Mouse (Mus musculus): ENCODE measurements around the gene Cyp2d9.
"Not testable (repeated sequence)": the region's sequence is repeated elsewhere in the genome, so short reads cannot be mapped to it uniquely, and the experiment has no call there.

Gene Cyp2d9

GRCm38 (mm10) chr15:82433137-82433536 lies at the start of gene Cyp2d9:
TSS of gene Cyp2d9 (plus strand) at chr15:82433437.
- no peak for DNase-seq (ENCODE audit: low read depth, low spot score)
- no peaks in the 10 kb centered on the region for H3K27me3 ChIP-seq (ENCODE audit: control insufficient read depth, insufficient read depth, low read length, poor library complexity, severe bottlenecking)

GRCm38 (mm10) chr15:82385729-82386128 lies 47.5 kb upstream of the Cyp2d9 start:
- no peak for DNase-seq (ENCODE audit: low read depth, low spot score)
- no peaks in the 10 kb centered on the region for H3K27me3 ChIP-seq (ENCODE audit: control insufficient read depth, insufficient read depth, low read length, poor library complexity, severe bottlenecking)
- H3K36me3 ChIP-seq (ENCODE audit: control insufficient read depth, insufficient read depth, low read length, poor library complexity, severe bottlenecking): no peaks in the 10 kb centered on the region

More at GRCm38 (mm10) chr15:82433137-82433536, at the start of gene Cyp2d9:
- H3K36me3 ChIP-seq (ENCODE audit: control insufficient read depth, insufficient read depth, low read length, poor library complexity, severe bottlenecking): no peaks in the 10 kb centered on the region

- not testable (repeated sequence) for H3K36me3 ChIP-seq (ENCODE audit: control insufficient read depth, insufficient read depth, low read length, poor library complexity, severe bottlenecking); DNase-seq (ENCODE audit: low read depth, low spot score); H3K27me3 ChIP-seq (ENCODE audit: control insufficient read depth, insufficient read depth, low read length, poor library complexity, severe bottlenecking)
Measured at GRCm38 (mm10) chr15:82389916-82390315, 43.3 kb upstream of the Cyp2d9 start.

GRCm38 (mm10) chr15:82393922-82394321 lies 39.3 kb upstream of the Cyp2d9 start, which contains the start of gene Cyp2d11:
TSS of gene Cyp2d11 (minus strand) at chr15:82394022.
- not testable (repeated sequence) for H3K27me3 ChIP-seq (ENCODE audit: control insufficient read depth, insufficient read depth, low read length, poor library complexity, severe bottlenecking); DNase-seq (ENCODE audit: low read depth, low spot score); H3K36me3 ChIP-seq (ENCODE audit: control insufficient read depth, insufficient read depth, low read length, poor library complexity, severe bottlenecking)

GRCm38 (mm10) chr15:82395955-82396354 lies 37.3 kb upstream of the Cyp2d9 start:
- H3K36me3 ChIP-seq (ENCODE audit: control insufficient read depth, insufficient read depth, low read length, poor library complexity, severe bottlenecking); H3K27me3 ChIP-seq (ENCODE audit: control insufficient read depth, insufficient read depth, low read length, poor library complexity, severe bottlenecking); DNase-seq (ENCODE audit: low read depth, low spot score): not testable (repeated sequence)

- DNase-seq (ENCODE audit: low read depth, low spot score): no peak
- H3K36me3 ChIP-seq (ENCODE audit: control insufficient read depth, insufficient read depth, low read length, poor library complexity, severe bottlenecking): no peaks in the 10 kb centered on the region
- no peaks in the 10 kb centered on the region for H3K27me3 ChIP-seq (ENCODE audit: control insufficient read depth, insufficient read depth, low read length, poor library complexity, severe bottlenecking)
Measured at GRCm38 (mm10) chr15:82401516-82401915, 31.7 kb upstream of the Cyp2d9 start.

GRCm38 (mm10) chr15:82402106-82402505 lies 31.1 kb upstream of the Cyp2d9 start:
- DNase-seq (ENCODE audit: low read depth, low spot score): no peak
- Histone ChIP-seq H3K27me3 (ENCODE audit: control insufficient read depth, insufficient read depth, low read length, poor library complexity, severe bottlenecking) (no peaks in the 10 kb centered on the region), H3K36me3 (ENCODE audit: control insufficient read depth, insufficient read depth, low read length, poor library complexity, severe bottlenecking) (no peaks in the 10 kb centered on the region)

GRCm38 (mm10) chr15:82402741-82403140 lies 30.5 kb upstream of the Cyp2d9 start:
- DNase-seq (ENCODE audit: low read depth, low spot score): no peak
- no peaks in the 10 kb centered on the region for H3K27me3 ChIP-seq (ENCODE audit: control insufficient read depth, insufficient read depth, low read length, poor library complexity, severe bottlenecking)
- H3K36me3 ChIP-seq (ENCODE audit: control insufficient read depth, insufficient read depth, low read length, poor library complexity, severe bottlenecking): no peaks in the 10 kb centered on the region

GRCm38 (mm10) chr15:82403606-82404005 lies 29.6 kb upstream of the Cyp2d9 start:
- Histone ChIP-seq H3K27me3 (ENCODE audit: control insufficient read depth, insufficient read depth, low read length, poor library complexity, severe bottlenecking) (no peaks in the 10 kb centered on the region), H3K36me3 (ENCODE audit: control insufficient read depth, insufficient read depth, low read length, poor library complexity, severe bottlenecking) (no peaks in the 10 kb centered on the region)
- no peak for DNase-seq (ENCODE audit: low read depth, low spot score)

- H3K27me3 ChIP-seq (ENCODE audit: control insufficient read depth, insufficient read depth, low read length, poor library complexity, severe bottlenecking): no peaks in the 10 kb centered on the region
- DNase-seq (ENCODE audit: low read depth, low spot score): no peak
Measured at GRCm38 (mm10) chr15:82404163-82404562, 29.1 kb upstream of the Cyp2d9 start.

GRCm38 (mm10) chr15:82406981-82407380 lies 26.3 kb upstream of the Cyp2d9 start, which contains the start of gene Cyp2d10:
TSS of gene Cyp2d10 (minus strand) at chr15:82407195.
- H3K27me3 ChIP-seq (ENCODE audit: control insufficient read depth, insufficient read depth, low read length, poor library complexity, severe bottlenecking): no peaks in the 10 kb centered on the region
- H3K36me3 ChIP-seq (ENCODE audit: control insufficient read depth, insufficient read depth, low read length, poor library complexity, severe bottlenecking): no peaks in the 10 kb centered on the region
- no peak for DNase-seq (ENCODE audit: low read depth, low spot score)

More at GRCm38 (mm10) chr15:82404163-82404562, 29.1 kb upstream of the Cyp2d9 start:
- H3K36me3 ChIP-seq (ENCODE audit: control insufficient read depth, insufficient read depth, low read length, poor library complexity, severe bottlenecking): no peaks in the 10 kb centered on the region

- Histone ChIP-seq H3K27me3 (ENCODE audit: control insufficient read depth, insufficient read depth, low read length, poor library complexity, severe bottlenecking) (no peaks in the 10 kb centered on the region), H3K36me3 (ENCODE audit: control insufficient read depth, insufficient read depth, low read length, poor library complexity, severe bottlenecking) (no peaks in the 10 kb centered on the region)
- DNase-seq (ENCODE audit: low read depth, low spot score): no peak
Measured at GRCm38 (mm10) chr15:82407536-82407935, 25.7 kb upstream of the Cyp2d9 start.

GRCm38 (mm10) chr15:82416797-82417789 lies 16.1 kb upstream of the Cyp2d9 start:
- peak; percentile 78 for DNase-seq (ENCODE audit: low read depth, low spot score)
- H3K36me3 ChIP-seq (ENCODE audit: control insufficient read depth, insufficient read depth, low read length, poor library complexity, severe bottlenecking): no peaks in the 10 kb centered on the region
- no peaks in the 10 kb centered on the region; the same call in 1 of the 2 replicates for H3K27me3 ChIP-seq (ENCODE audit: control insufficient read depth, insufficient read depth, low read length, poor library complexity, severe bottlenecking)

- DNase-seq (ENCODE audit: low read depth, low spot score): no peak
- Histone ChIP-seq H3K27me3 (ENCODE audit: control insufficient read depth, insufficient read depth, low read length, poor library complexity, severe bottlenecking) (no peaks in the 10 kb centered on the region; the same call in 1 of the 2 replicates), H3K36me3 (ENCODE audit: control insufficient read depth, insufficient read depth, low read length, poor library complexity, severe bottlenecking) (no peaks in the 10 kb centered on the region)
Measured at GRCm38 (mm10) chr15:82418616-82419015, 14.6 kb upstream of the Cyp2d9 start.

GRCm38 (mm10) chr15:82422935-82423334 lies 10.3 kb upstream of the Cyp2d9 start:
- H3K27me3 ChIP-seq (ENCODE audit: control insufficient read depth, insufficient read depth, low read length, poor library complexity, severe bottlenecking): no peaks in the 10 kb centered on the region; the same call in 1 of the 2 replicates
- no peaks in the 10 kb centered on the region for H3K36me3 ChIP-seq (ENCODE audit: control insufficient read depth, insufficient read depth, low read length, poor library complexity, severe bottlenecking)
- DNase-seq (ENCODE audit: low read depth, low spot score): no peak
